Mouse (Mus musculus): ENCODE measurements around the gene Slc12a5. TPM values are rescaled to one million over a fixed set of nuclear protein-coding genes. Genes with fewer than 3 reads are reported as not detected.

The Slc12a5 gene
- polyA plus RNA-seq, 1 experiment from 2014 or later = not detected

GRCm38 (mm10) chr2:164957548-164958315 is 2.9 kb upstream of the Slc12a5 start:
- H3K36me3 ChIP-seq (ENCODE audit: inconsistent target) = no peaks in the 10 kb centered on the region
- no peaks in the 10 kb centered on the region for H3K79me2 ChIP-seq (ENCODE audit: inconsistent target)
- 81% methylated on average over 9 of the region's 9 CpGs for WGBS (ENCODE audit: missing documents)
- no peak overlapping the region for H3K27ac ChIP-seq
- H3K4me3 ChIP-seq (ENCODE audit: inconsistent target) = no peak overlapping the region

GRCm38 (mm10) chr2:164961506-164962182 is 1.0 kb downstream of the Slc12a5 start:
- Histone ChIP-seq H3K36me3 (ENCODE audit: inconsistent target) (no peaks in the 10 kb centered on the region), H3K4me3 (ENCODE audit: inconsistent target) (no peak overlapping the region), H3K79me2 (ENCODE audit: inconsistent target) (no peaks in the 10 kb centered on the region), H3K27ac (no peak overlapping the region)
- WGBS (ENCODE audit: missing documents) = 17% methylated on average over 17 of the region's 17 CpGs

GRCm38 (mm10) chr2:164962183-164962580 is 1.6 kb downstream of the Slc12a5 start:
- no peak overlapping the region for H3K27ac ChIP-seq
- H3K36me3 ChIP-seq (ENCODE audit: inconsistent target) = no peaks in the 10 kb centered on the region
- WGBS (ENCODE audit: missing documents) = 60% methylated on average over 7 of the region's 7 CpGs
- no peaks in the 10 kb centered on the region for H3K79me2 ChIP-seq (ENCODE audit: inconsistent target)
- no peak overlapping the region for H3K4me3 ChIP-seq (ENCODE audit: inconsistent target)

DNA sequence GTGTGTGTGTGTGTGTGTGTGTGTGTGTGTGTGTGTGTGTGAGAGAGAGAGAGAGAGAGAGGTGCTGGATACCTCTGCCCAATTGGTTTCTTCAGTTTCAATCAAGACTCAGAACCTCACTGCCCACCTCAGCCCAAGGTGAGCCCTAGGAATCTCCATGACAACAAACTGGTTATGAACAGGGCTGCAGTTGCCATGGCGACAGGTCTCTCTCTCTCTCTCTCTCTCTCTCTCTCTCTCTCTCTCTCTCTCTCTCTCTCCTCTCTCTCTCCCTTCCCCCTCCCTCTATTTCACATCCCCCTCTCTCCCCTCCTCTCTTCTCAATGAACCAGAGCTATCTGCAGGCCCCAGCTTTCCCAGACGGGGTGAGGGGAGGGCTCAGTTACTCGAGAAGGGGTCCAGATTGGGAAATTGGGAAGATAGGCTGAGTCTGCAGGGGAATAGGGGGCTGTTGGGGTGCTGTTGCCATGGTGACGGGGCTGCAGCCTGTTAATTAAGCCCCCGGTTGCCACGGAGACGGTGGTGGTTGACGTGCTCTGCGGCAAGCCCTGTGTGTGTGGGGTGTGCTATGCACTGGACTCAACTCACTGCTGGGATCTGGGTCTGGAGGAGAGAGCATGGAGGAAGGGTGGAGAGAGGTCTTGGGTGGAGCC is 3.8 kb downstream of the Slc12a5 start:
- Histone ChIP-seq H3K79me2 (ENCODE audit: inconsistent target) (no peaks in the 10 kb centered on the region), H3K27ac (no peak overlapping the region), H3K36me3 (ENCODE audit: inconsistent target) (no peaks in the 10 kb centered on the region), H3K4me3 (ENCODE audit: inconsistent target) (no peak overlapping the region)
- 87% methylated on average over 7 of the region's 9 CpGs for WGBS (ENCODE audit: missing documents)

- Histone ChIP-seq H3K36me3 (ENCODE audit: inconsistent target) (no peaks in the 10 kb centered on the region), H3K79me2 (ENCODE audit: inconsistent target) (no peaks in the 10 kb centered on the region), H3K4me3 (ENCODE audit: inconsistent target) (no peak overlapping the region), H3K27ac (no peak overlapping the region)
- WGBS (ENCODE audit: missing documents) = 100% methylated on average over 1 of the region's 1 CpGs
Measured at GRCm38 (mm10) chr2:164964981-164965380, 4.4 kb downstream of the Slc12a5 start.

- no peaks in the 10 kb centered on the region for H3K36me3 ChIP-seq (ENCODE audit: inconsistent target)
- H3K4me3 ChIP-seq (ENCODE audit: inconsistent target) = no peak overlapping the region
- H3K79me2 ChIP-seq (ENCODE audit: inconsistent target) = no peaks in the 10 kb centered on the region
- 27% methylated on average over 8 of the region's 8 CpGs for WGBS (ENCODE audit: missing documents)
- H3K27ac ChIP-seq = no peak overlapping the region
Measured at GRCm38 (mm10) chr2:164966381-164966780, 5.8 kb downstream of the Slc12a5 start.

- WGBS (ENCODE audit: missing documents) = 14% methylated on average over 5 of the region's 6 CpGs
- Histone ChIP-seq H3K36me3 (ENCODE audit: inconsistent target) (no peaks in the 10 kb centered on the region), H3K4me3 (ENCODE audit: inconsistent target) (no peak overlapping the region), H3K79me2 (ENCODE audit: inconsistent target) (no peaks in the 10 kb centered on the region), H3K27ac (no peak overlapping the region)
Measured at GRCm38 (mm10) chr2:164967193-164967592, 6.6 kb downstream of the Slc12a5 start.

DNA sequence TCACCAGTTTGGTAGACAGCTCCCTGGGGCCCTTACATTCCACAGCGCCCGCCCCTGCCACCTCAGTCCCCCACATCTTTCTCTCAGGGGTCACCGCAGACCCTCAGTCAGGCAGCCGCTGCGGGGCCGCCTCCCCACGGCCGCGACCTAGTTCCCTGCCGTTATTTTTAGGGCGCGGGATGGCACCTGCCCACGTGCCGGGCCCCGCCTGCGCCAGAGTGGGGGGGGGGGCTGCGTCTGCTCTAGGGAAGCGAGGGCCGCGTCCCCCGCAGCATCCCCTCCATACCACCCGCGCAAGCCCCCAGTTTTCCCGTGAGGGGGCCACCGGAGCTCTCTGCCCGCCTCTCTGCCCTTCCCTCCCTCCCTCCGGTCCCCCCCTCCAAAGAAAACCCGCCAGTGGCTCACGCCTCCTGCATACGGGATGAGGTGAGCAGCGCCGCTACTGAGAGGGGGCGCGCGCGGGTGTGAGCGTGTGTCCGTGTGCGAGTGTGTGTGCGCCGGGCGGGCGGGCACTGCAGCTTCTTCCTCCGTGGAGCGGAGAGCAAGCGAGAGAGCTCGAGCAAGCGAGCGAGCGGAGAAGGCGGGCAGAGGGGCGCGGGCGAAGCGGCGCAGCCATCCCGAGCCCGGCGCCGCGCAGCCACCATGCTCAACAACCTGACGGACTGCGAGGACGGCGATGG is 7.3 kb downstream of the Slc12a5 start:
- Histone ChIP-seq H3K36me3 (ENCODE audit: inconsistent target) (no peaks in the 10 kb centered on the region), H3K27ac (no peak overlapping the region), H3K4me3 (ENCODE audit: inconsistent target) (no peak overlapping the region), H3K79me2 (ENCODE audit: inconsistent target) (no peaks in the 10 kb centered on the region)
- 4% methylated on average over 60 of the region's 65 CpGs for WGBS (ENCODE audit: missing documents)

- no peak overlapping the region for H3K27ac ChIP-seq
- whole genome bisulfite sequencing (ENCODE audit: missing documents) = 3% methylated on average over 28 of the region's 29 CpGs
- H3K79me2 ChIP-seq (ENCODE audit: inconsistent target) = no peaks in the 10 kb centered on the region
- H3K36me3 ChIP-seq (ENCODE audit: inconsistent target) = no peaks in the 10 kb centered on the region
- no peak overlapping the region for H3K4me3 ChIP-seq (ENCODE audit: inconsistent target)
Measured at GRCm38 (mm10) chr2:164968451-164968851, 7.8 kb downstream of the Slc12a5 start.

- H3K4me3 ChIP-seq (ENCODE audit: inconsistent target) = no peak overlapping the region
- H3K27ac ChIP-seq = no peak overlapping the region
- H3K79me2 ChIP-seq (ENCODE audit: inconsistent target) = no peaks in the 10 kb centered on the region
- WGBS (ENCODE audit: missing documents) = 5% methylated on average over 21 of the region's 21 CpGs
- no peaks in the 10 kb centered on the region for H3K36me3 ChIP-seq (ENCODE audit: inconsistent target)
Measured at GRCm38 (mm10) chr2:164969348-164969781, 8.8 kb downstream of the Slc12a5 start.

GRCm38 (mm10) chr2:164970631-164971196 is 10.1 kb downstream of the Slc12a5 start:
- Histone ChIP-seq H3K79me2 (ENCODE audit: inconsistent target) (no peaks in the 10 kb centered on the region), H3K36me3 (ENCODE audit: inconsistent target) (no peaks in the 10 kb centered on the region), H3K4me3 (ENCODE audit: inconsistent target) (no peak overlapping the region), H3K27ac (no peak overlapping the region)
- 7% methylated on average over 42 of the region's 42 CpGs for WGBS (ENCODE audit: missing documents)

DNA sequence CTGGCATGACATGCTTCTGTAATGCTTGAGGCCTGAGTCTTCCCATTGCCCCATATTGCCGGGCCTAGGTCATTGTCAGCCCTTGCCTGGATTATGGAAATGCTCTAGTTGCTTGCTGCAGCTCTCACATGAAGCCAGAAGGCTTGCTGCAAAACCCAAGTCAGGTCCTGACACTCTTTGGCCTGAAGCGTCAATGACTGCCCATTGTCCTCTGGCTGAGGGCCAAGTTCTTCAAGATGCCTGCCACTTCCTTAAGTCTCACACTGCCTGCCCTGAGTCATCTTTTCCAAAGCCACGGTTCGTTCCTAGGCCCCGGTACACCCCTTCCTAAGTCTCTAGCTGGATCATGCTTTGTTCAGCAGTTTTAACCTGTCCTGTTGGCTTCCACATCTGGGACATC is 12.0 kb downstream of the Slc12a5 start:
- Histone ChIP-seq H3K79me2 (ENCODE audit: inconsistent target) (no peaks in the 10 kb centered on the region), H3K27ac (no peak overlapping the region), H3K36me3 (ENCODE audit: inconsistent target) (no peaks in the 10 kb centered on the region), H3K4me3 (ENCODE audit: inconsistent target) (no peak overlapping the region)
- 18% methylated on average over 5 of the region's 5 CpGs for WGBS (ENCODE audit: missing documents)

DNA sequence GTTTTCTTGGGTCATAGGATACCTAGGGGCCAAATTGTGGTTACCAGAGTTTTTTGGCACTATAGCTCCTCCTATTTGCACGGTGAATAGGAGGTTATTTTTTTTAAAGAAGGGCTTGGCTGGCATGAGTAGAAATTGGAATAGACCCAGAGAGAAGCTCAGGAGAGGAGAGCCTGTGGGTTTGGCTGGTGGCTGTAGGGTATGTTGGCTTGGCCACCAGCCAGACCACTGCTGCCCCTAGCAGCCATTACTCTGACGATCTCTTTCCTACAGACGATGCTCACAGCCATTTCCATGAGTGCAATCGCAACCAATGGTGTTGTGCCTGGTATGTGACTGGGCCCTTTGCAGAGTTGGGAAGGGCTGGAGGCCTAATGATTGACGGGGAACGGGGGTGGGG is 15.0 kb downstream of the Slc12a5 start:
- H3K36me3 ChIP-seq (ENCODE audit: inconsistent target) = no peaks in the 10 kb centered on the region
- H3K27ac ChIP-seq = no peak overlapping the region
- 43% methylated on average over 6 of the region's 6 CpGs for WGBS (ENCODE audit: missing documents)
- no peaks in the 10 kb centered on the region for H3K79me2 ChIP-seq (ENCODE audit: inconsistent target)
- H3K4me3 ChIP-seq (ENCODE audit: inconsistent target) = no peak overlapping the region

- 32% methylated on average over 7 of the region's 7 CpGs for WGBS (ENCODE audit: missing documents)
- Histone ChIP-seq H3K79me2 (ENCODE audit: inconsistent target) (no peaks in the 10 kb centered on the region), H3K4me3 (ENCODE audit: inconsistent target) (no peak overlapping the region), H3K27ac (no peak overlapping the region), H3K36me3 (ENCODE audit: inconsistent target) (no peaks in the 10 kb centered on the region)
Measured at GRCm38 (mm10) chr2:164979749-164980148, 19.1 kb downstream of the Slc12a5 start.
